Mouse (Mus musculus) monocyte, adult 2 months (primary cell): ENCODE data around the gene Smg7.

Experiments
- DNase-seq, 2 experiments: peaks; one replicate each; pipeline ENCODE4 v3.0.0; 2022; ENCODE audit warnings: low spot score in 2 of 2, low read depth in 1 of 2

The Smg7 gene

DNA sequence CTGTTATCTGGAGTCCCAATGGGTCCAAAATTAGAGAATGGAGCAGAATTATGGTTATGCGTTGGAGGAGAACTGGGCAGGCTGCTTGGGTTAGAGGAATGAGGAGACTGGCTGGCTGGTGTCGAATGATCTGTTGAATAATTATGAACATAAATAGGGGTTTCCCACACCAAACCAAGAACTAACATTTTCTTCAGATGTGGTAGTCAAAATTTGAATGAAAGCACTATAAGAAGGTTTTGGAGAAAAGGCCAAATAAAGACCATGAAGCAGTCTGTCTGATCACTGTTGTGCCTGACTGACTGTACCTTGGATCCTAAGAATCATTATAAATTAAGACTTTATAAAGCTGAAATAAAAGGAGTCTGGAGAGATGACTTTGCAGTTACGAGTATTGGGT is 62.1 kb downstream of the Smg7 start:
- no peak for DNase-seq

DNA sequence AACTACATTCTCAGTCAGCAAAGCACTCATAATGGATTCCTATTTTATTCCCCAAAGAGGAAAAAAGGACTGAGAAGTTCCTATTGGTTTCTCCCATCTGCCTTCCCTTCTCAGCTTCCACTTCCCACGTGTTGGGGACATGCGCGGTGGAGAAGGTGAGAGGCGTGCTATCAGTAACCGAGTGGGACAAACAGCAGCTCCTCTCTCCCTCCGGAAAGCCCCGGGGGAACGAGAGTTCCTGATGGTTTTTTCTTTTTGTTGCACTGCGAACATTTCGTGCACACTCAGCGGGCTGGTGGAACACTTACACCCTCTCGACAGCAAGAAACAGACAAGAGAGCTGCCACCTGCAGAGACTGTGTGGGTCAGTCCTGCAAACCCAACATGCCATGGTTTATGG is 63.6 kb downstream of the Smg7 start:
- DNase-seq: no peak

DNA sequence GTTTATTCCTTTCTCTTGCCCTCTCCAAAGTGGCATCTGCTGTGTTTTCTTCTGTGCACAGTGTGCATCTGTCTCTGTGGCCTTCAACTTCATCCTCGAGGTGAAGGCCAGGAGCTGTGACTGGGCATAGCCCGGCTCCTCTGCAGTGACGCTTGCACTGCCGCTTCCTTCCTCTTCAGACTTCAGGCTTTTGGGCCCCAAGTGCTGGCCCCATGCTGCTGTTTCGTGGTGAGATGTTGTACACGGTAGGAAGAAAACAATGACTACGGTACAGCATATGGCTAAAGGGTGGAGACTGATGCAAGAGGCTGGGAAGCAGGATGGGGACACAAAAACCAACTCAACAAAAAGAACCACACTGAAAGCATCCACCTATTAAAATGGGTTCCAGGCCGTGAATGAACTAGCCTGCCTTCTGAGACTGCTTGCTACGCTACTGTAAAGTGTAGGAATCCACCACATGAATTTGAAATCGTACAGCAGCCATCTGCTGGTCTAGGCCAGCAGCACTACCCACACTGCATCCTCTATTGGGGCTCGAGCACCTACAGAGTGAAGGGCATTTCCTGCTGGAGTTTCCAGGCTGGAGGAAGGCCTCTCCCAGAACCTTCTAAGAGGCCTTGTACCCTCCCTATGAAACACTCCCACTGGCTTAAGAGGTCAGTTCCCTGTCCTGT is 64.3 kb downstream of the Smg7 start:
- DNase-seq: no peak

DNA sequence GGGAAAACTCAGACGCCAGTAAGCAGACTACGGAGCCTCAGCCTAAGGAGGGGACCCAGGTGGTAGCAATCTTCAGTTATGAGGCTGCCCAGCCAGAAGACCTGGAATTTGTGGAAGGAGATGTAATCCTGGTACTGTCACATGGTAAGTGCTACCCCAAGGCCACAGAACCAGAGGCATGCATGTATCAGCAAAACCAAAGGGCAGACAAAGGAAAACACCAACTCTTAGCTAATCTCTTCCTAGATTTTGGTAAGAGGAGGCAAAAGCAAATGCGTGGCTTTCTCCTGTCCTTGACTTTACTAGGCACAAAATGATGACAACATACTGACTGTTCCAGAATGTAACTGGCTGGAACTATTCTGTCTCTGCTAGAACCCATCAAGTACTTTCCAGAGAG is 67.4 kb downstream of the Smg7 start:
- no peak for DNase-seq

DNA sequence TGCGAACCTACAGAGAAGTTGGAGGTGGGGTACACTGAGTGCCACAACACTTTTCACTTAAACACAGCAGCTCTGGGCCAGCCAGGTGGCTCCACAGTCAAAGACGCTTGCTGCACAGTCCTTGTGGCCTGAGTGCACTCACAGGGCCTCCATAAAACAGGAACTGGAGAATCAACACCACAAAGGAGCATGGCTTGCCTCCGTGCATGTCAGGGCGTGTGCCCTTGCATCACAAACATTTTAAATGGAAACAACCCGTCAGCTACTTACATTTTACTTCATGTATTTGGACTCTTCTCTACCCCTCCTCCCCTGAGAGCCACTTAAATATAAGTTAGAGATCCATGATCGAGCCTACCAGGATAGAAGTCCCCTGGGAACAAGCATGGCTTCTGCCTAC is 70.1 kb downstream of the Smg7 start:
- DNase-seq: no peak

DNA sequence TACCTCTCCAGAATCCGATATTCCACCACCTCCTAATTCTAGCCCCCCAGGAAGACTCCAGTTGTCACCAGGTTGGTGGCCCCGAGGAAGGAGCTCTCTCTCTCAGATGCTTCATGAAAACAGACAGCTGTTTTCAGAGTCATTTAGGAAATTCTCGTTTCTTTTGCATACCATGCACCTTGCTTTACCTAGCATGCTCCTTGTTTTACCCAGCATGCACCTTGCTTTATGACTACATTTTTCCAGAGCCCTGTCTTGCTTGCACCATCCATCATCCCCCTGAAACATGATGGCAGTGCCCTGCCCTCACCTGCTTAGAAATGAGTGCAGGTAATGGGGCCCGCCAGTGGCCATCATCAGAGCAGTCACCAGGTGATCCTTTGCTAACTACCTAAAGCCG is 70.8 kb downstream of the Smg7 start:
- no peak for DNase-seq

DNA sequence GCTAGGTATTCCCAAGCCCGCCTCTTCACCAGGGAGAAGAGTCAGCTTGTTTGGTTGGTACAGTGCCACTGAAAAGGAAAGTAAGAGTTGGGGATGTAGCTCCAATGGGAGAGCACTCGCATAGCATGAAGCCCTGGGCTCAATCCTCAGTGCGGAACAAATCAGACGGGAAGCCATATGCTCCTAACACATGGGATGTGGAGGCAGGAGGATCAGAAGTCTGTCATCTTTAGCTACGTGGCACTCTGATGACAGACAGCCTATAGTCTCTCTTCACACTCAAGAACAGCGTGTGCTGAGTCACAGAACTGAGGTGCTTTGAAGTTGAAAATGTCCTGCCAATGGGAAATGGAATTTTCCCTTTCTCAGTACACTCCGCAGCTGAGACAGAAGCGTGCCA is 71.4 kb downstream of the Smg7 start:
- no peak for DNase-seq

DNA sequence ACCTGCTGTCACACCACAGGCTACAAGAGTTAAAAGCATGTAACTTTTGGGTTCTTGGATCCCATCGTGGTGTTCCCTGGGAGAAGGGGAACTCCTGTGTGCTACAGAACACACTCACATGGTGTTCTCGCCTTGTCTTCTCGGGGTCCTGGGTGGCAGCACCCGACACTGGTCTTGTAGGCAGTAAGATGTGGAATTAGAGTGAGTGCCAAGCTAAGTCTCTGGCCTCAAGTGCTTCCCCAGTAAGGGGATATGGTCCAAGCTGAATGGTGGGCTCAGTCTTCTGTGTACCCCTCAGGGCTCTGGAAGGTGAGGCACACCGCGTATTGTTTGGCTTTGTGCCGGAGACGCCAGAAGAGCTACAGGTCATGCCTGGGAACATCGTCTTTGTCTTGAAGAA is 72.4 kb downstream of the Smg7 start:
- DNase-seq: no peak

DNA sequence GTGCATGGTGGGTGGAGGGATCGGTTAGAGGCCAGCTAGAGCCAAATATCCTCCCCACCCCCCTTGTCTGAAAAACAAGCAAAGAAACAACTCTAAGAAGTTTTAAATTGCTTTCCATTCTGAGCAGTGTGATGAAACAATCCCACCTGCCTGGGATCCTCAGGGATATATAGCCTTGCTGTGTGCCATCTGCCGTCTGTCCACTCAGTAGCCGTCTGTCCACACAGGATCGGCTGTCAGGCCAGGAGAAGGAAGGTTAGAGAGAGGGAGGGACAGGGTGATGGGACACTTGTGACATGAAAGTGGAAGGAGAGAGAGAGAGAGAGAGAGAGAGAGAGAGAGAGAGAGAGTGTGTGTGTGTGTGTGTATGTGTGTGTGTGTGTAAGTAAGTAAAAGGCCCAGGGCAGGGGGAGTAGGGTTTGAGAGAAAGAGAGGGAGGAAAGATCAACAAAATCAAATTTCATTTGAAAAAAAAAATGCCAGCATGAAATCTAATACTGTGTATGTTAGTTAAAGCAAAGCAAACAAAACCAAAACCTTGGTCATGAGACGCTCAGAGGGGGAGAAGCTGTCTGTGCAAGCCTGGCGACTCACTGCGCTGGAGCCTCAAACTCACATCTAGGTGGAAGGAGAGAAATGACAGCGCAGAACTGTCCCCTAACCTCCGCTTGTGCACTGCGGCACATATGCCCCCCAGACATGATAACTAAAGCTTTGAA is 73.7 kb downstream of the Smg7 start:
- DNase-seq: no peak

DNA sequence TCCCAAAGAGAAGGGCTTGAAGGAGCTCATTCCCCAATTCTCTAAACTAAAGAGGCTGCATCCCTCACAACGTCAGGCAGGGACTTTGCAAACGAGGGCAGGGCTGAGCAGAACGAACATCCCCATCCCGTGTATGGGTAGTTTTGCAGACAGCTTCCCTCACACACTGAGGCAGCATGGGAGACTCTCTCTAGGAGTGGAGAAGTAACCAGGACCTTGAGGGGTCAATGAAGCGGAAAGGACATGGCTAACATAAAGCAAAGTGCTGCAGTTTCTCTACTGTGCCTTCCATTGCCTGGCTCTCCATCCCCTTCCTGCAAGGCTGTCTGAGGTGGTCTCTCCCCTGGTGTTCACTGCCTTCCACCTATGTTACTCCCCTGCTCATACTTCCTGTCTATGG is 74.3 kb downstream of the Smg7 start:
- DNase-seq: no peak

DNA sequence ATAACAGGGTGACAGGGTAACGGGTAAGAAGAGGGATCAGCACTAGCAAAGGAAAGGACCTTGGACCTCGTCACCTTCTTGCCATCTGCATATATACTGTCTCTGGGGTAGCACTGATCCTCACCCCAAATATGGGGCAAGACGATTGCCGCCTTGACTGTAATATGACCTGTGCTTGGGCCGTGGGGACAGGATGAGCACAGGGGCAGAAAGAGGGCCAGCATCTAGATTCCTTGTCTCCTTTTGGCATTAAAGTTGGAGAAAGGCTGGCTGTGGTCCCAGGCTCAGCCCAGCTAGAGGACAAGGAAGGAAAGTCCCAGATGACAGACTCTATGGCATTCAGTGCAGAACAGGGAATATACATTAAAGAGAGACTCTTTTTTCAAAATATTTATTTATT is 76.0 kb downstream of the Smg7 start:
- DNase-seq: no peak

DNA sequence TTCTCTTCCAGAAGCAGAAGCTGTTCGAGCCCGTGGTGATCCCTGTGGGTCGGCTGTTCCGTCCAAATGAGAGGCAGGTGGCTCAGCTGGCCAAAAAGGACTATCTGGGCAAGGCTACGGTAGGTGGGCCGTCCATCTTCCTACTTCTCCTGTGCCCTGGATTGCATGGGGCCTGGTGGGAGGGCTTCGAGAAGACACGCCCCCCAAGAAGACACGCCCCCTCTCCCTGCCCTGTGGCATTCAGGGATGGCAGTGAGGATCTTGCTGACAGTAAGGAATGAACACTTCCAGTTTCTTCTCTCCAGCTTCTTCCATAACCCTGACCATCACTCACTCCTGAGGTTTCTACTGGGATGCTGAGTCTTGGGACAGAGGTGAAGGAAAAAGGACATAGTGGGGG is 78.2 kb downstream of the Smg7 start:
- DNase-seq: no peak

DNA sequence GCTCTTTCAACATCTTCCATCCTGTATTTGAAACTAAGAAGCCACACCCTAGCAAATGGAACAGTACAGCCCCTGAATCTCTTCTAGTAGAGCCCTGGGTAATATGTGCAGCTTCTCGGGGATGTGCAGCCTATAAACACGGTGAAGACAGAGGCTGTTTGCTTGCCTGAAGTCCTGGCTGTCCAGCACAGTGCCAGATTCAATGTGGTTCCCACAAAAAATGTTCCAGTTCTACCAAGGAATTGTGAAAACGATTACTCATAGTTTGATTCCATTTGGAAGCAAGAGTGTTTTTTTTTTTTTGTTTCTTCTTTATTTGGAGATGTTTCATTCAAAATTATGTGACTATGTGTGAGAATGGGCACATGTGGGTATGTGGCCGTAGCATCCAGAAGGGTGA is 80.7 kb downstream of the Smg7 start:
- DNase-seq: no peak

DNA sequence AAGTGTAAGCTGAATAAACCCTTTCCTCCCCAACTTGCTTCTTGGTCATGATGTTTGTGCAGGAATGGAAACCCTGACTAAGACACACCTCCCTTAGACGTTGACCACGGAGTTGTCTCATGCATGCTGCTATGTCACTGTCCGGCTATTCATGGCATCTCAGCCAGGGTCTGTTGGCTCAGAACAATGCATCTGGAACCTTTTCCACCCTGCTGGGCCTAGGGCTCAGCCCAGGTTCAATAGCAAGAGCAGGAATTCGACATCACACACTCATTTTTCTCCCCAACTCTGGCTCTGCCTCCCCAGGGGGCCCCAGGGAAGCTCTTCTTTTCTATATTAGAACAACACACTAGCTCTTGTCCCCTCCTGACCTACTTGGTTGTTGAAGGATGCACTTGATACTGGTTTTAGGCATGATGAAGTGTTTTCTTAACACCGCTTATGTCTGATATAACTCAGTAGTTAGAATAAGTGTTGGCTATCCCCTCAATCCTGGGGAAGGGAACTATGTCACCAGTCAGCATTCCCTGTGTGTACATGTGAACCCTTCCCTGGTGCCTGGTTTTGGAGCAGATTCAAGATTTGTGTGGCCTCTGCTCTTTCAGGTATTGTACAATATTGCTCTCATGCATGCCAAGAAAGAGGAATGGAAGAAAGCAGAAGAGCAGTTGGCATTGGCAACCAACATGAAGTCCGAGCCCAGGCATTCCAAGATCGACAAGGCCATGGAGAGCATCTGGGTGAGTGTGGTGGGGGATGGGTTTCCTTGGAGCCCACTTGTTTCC is 81.3 kb downstream of the Smg7 start:
- DNase-seq: no peak

DNA sequence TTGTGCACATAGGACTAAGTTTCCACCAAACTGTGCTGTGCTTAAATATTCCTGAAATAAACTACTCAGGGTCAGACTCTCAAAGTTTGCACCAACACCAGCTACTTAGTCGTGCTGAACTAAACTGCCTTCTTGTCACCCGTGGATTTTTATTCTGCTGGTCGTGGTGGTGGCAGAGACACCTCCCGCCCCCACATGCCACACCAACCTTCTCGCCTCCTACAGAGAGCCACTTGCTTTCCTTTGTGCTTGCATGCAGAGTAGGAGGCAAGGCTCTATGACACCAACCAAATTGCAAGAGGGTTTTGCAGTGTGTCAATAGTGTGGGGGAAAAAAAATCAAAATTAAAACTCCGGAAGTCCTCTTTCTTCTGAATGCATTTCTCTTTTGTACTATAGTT is 82.9 kb downstream of the Smg7 start:
- no peak for DNase-seq

DNA sequence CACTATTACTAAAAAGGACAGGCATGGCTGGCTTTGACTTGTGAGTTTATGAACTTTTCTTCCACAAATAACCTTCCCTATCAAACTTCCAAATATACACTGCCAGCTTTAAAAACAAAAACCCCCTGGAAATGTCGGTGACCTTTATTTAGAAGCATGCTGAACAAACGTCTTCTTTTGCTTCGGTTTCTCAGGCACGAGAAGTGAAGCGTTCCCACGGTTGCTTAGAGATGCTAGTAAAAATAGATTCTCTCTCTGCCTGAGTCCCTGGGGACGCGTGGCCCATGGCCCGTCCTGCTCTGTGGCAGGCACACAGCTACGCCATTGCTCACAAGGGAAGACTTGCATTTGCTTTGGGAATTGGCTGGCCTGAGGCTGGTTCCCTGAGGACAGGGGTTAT is 84.7 kb downstream of the Smg7 start:
- no peak for DNase-seq

DNA sequence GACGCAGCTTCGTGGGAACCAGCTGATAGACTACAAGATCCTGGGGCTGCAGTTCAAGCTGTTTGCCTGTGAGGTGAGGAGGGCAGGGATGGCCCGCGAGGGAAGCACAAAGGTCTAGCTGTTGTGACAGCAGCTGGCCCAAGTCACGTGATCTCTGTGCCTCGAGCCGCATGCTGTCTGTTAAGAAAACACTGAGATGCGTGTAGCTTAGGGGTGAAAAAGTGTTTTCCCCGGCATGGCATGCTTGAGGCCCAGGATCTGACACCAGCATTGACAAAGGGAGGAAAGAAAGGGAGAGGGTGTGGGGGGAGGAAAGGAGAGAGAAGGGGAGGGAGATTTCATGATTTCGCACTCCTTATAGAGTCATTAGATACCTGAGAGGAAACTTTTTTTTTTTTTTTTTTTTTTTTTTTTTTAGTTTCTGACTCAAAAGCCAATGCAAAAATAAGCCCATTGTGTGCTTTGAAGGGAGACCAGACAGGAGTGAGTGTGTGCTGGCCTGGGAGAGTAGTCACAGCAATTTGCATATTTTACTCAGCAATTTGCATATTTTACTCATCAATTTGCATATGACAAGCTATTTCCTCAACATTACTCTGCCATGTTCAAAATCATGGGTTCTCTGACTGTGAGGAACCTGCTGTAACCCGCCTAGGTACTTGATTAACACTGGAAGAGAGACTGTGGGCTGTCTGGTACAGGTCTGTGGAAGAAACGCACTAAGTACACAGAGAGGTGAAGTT is 85.2 kb downstream of the Smg7 start:
- no peak for DNase-seq

DNA sequence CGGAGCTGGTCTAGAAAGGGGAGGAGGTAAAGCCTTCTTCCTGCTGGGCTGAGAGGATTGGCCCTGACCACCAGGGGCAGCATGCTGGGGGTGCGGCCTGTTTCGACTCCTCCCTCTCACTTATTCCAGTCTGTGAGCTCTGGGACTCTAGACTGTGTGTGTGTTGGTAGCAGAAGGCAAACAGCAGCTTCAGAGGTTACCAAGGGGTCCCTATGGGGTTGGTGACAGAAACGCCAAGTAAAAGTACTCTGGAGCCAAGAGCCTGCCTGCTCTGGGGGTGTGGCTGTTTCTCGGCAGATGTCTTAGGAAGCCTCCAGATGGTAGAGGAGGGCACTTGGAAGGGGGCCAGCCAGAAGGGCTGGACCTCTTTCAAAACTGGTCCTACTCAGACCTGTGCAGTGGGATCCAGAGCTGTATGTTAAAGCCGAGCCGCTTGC is 87.2 kb downstream of the Smg7 start:
- DNase-seq: no peak

DNA sequence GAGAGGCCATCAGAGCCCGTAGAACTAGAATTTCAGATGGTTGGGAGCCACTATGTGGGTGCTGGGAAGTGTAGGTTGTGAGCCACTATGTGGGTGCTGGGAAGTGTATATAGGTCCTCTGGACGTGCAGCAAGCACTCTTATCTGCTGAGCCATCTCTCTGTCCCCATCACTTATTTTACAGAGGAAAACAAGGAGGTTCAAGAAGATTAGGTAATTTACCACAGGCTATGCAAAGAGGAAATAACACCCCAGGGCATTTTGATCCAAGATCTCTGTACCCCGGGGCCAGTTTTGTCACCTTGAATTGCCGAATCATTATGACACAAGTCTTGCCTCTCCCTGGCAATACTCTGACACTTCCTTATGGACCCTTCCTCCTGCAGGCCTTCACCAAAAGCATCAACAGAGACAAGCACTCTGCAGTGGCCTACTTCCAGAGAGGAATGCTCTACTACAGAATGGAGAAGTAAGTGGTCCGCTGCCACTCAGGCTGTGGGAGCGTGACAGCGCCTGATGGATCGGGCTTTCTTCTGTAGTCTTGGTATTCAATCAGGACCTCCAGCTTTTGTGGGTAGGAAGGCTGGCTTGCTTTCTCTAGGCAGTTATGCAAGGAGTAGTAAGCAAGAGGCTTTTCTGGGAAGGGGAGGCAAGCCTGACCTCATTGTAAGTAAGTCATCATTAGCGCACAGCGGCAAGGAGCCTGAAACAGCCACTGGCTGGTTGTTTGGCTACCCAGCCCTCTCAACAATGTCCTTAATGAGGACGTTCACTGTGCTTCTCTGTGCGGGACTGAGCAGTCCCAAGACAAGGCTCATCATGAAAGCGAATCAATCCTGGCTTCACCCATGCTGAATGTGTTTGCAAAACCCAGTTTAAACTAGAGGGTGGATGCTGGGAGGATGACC is 91.7 kb downstream of the Smg7 start:
- no peak for DNase-seq

DNA sequence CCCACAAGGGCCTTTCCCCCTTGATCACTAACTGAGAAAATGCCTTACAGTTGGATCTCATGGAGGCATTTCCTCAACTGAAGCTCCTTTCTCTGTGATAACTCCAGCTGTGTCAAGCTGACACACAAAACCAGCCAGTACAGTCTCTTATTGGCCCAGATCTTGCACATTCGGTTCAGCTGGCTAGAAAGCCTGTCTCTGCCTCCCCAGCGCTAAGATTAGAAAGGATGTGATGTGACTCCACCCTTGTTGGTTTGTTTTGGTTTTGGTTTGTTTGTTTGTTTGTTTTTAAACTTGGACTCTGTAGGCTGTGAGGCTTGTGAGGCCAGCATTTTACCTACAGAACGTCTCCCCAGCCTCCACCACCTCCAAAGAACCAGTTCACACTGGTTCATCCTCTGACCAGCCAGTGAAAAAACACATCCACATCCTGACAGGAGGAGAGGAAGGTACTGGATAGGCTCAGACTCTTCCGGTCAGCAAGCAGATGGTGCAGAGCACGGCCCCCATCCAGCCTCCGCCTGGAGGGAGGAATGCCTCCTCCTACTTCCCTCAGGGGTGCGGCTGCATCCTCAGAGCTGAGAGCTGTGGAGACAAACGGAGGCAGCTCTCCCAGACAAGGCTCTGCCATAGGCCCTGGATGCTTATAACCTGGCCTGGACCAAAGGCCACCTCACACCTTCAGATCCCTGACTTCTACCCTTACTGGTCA is 92.7 kb downstream of the Smg7 start:
- DNase-seq: no peak
